Mouse (Mus musculus) heart, postnatal 4 days (tissue): ENCODE measurements around the gene Neurog2. TPM values are rescaled to one million over a fixed set of nuclear protein-coding genes. Genes with fewer than 3 reads are reported as not detected.

Experiments used
- DNase-seq: peaks from one replicate; pipeline ENCODE4 v3.0.0; 2021
- total RNA-seq, 2 experiments: library from RNA; stranded (reverse); gene quantifications; 2 replicates each; pipeline ENCODE4 v1.2.3; 2021

Neurog2 gene
- total RNA-seq, result not detected

DNA sequence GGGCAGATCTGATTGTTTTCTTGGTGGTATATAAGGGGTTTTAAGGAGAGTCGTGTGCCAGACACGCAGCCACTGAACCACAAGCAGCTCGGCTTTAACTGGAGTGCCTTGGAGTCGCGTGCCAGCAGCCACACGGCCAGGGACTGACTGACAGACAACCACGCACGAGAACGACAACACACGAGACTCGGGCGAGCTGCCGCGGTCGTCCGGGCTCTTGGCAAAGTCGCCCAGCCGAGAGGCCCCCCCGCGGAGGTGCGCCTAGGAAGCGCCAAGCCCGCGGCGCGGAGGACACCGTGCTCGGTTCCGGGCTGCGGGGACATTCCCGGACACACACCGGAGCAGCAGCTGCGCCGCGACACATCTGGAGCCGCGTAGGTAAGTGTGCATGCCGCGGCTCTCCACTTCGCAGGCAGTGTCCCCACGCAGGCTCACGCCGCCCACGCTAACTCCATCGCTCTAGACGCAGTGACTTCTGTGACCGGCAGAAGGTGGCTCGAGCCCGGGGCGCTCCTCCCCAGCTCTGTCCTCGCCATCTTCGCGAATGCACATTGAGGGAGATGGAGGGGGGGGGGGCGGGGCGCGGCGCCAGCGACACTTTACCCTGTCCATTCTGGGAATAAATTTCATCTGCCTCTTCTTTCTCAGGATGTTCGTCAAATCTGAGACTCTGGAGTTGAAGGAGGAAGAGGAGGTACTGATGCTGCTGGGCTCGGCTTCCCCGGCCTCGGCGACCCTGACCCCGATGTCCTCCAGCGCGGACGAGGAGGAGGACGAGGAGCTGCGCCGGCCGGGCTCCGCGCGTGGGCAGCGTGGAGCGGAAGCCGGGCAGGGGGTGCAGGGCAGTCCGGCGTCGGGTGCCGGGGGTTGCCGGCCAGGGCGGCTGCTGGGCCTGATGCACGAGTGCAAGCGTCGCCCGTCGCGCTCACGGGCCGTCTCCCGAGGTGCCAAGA is at the start of gene Neurog2:
Gene Neurog2 (plus strand): TSS at position 56 of the 953 bp plus-strand sequence.
- no peak for DNase-seq

DNA sequence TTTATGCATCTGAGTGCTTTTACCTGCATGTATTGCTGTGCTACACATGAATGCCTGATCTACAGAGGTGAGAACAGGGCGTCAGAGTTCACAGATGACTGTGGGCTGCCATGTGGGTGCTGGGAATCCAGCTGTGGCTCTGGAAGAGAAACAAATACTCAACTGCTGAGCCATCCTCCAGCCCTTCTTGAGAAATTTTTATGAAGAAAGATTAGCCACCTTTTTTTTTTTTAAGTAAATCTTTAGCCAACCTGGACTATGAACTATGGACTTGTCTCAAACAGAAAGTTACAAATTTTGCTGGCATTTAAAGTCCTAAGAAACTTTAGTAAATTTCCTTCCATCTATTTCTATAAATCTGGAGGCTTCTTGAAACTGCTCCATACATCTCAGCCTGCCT is 35.8 kb upstream of the Neurog2 start:
- DNase-seq, result no peak

DNA sequence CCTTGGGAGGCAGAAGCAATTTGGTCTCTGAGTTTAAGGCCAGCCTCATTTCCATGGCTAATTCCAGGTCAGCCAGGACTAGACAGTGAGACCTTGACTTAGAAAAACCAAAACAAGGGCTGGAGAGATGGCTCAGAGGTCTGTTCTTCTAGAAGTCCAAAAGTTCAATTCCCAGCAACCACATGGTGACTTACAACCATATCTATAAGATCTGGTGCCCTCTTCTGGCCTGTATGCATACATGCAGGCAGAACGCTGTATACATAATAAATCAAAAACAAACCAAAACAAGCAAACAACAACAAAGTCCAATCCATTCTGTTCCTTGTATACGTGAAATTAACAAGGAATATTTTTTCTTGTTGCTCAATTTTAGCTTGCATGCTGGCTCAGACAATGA is 24.8 kb upstream of the Neurog2 start:
- DNase-seq, result no peak

DNA sequence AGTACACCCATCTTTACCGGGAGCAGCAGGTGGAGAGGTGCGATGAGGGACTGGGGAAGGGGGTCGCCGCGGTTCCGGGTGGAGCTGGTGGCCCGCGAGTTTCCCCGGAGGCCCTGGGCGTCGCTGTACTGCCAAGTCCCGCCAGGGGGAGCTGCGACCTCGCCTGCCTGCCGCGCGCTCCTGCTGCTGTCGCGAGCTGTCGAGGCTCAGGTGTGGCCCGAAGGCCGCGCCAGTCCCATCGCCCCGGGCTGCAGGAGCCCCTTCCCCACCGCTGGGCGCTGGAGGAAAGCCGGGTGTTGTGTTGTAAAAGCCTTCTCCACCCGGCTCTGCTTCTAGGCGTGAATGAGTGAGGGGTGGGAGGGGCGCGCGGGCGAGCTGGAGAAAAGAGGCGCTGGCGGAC is 7.6 kb upstream of the Neurog2 start:
- DNase-seq, result peak; percentile 84

DNA sequence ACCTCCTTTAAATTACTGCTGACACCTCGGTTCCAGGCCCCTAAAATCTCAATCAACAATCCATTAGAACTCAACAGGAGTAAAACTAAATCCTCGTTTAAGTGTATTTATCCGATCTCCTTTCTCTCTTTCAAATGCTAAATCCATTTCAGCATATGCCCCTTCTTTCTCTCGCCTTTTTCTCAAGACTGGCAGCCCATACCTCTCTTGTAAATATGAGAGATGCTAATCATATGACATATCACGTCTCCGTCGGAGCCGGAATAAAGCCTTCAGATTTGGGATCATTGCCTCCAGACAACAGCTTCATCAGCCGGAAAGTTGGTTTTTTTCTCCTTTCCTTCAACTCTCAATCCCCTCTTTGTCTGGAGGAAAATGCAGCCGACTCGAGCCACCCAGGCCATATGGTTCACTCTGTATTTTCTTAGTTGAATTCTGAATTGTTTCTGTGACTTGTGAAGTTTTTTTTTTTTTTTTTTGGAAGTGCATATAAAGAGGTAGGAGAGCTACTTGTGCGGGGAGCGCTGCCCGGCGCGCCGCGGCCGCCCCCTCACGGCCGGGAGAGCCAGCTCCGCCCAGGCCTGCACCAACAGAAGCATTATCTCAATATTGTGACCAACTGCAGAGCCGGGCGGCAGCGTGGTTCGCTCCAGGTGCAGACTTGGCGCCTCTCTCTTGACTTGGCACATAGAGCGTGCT is 7.1 kb upstream of the Neurog2 start:
- no peak for DNase-seq

DNA sequence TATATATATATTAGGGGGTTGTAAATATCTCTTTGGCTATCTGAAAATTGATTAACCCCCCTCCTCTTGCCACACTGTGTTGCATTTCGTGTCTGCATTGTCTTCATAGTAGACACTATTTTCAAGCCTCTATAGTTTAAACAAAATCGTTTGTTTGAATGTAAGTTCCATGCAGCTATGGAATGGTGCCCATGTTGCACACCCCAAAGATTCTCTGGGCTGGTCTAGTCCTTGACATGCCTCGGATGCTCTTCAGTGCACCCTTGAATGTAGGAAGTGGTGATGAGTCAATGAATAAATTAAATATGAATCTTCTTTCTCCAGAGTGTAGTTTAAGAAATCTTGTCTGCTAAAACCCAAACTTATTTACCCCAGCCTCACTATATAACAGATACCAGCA is 6.4 kb upstream of the Neurog2 start:
- DNase-seq, result no peak

DNA sequence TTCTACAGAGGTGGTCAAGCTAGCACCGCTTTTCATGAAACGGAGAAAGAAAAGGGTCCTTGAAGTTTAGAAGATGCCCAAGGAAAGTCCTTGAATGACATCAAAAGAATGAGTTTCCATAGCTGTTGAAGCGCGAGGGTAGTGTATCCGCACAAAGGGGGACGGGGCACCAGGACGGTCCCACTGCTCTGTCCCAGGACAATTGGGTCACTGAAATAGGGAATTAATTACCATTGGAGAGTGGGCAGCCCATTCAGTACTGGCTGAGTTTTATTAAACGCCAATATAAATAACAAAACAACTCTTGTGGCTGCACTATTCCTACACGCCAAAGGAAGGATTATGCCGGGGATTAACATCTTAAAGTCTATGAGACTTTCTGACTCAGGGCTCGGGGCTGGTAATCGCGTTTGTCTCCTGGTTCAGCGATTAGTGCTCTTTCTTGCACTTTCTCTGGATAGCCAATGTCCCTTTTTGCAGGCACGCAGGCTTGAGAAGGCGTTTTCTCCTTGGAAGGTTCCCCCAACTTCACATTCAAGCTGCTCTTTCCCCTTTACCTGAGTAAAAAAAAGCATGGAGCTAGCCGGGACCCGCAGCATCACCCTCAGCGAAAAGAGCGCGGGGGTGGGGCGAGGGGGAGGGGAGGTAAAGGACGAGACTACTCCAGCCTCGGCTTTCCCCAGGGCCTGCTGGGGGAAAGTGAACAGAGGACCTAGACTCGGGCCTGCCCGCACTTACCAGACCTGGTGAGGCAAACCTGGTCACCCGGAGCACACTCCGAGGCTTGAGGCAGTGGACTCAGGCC is 5.6 kb upstream of the Neurog2 start:
- no peak for DNase-seq

DNA sequence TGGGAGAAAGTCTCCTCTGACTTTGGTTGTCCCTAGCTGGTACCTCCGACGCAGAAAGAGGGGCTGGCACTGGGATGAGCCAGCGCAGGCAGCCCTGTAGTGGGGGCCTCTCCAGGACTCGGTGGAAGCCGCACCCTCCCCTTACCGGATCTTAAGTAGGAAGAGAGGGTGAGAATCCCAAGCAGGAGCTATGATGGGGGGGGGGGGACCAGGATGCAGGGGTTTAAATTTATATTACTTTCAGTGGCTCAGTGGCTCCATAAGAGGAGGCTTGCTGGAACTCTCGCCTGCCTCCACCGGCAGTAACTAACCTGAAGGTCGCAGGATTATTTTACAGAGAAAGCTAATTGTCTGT is 5.0 kb upstream of the Neurog2 start:
- no peak for DNase-seq

DNA sequence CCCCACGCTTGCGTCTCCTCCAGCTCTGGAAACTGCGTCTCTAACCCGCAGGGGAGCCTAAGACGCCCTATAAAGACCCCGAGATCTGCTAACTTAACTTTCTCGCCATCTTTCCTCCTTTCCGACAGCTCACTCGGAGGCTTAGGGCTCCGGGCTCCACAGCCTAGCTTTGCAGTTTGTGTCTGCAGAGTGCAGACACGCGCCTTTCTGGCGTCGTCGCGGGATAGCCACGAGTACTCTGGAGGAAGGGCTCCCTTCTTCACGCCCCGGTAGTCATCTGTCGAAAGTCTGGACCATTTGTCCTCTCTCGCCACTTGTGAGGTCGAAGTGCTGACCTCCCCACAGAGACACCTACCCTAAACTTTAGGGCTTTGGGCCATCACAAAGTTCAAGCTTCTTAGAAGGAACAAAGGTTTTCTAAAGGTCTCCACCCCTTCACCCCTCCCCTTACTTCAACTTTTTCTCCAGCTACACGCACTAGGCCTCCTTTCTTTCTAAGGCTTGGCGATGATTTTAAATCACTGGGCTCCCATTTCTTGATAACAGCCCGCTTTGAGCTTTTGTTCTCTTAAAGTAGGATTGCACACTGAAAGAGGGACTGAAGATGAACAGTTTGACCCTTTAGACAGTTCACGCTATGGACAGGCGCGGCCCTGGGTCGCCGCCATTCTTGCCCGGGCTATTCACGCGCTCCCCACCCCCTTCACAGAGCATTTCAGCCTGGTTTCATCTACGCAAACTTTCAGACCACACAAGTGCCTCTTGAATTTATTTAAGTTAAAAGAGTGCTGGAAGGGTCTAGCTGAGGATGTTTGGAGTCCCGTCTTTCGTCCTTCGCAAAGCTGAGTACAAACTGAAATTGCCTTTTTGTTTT is 4.4 kb upstream of the Neurog2 start:
- DNase-seq, result no peak

DNA sequence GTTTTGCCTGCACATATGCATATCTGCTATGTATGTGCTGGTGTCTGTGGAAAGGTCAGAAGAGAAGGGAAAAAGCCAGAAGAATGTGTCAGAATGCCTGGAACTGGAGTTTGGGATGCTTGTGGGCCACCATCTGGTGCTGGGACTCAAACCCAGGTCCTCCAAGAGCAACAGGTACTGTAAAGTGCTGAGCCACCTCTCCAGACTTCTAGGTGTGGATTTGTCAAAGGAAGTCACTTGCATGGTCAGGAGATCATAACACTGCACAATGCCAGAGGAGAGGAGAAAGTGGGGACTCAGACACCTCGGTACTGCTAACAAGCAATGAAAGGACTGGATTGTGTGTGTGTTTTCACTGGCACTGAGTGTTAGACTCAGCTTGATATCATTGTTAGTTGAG is 2.7 kb upstream of the Neurog2 start:
- no peak for DNase-seq

DNA sequence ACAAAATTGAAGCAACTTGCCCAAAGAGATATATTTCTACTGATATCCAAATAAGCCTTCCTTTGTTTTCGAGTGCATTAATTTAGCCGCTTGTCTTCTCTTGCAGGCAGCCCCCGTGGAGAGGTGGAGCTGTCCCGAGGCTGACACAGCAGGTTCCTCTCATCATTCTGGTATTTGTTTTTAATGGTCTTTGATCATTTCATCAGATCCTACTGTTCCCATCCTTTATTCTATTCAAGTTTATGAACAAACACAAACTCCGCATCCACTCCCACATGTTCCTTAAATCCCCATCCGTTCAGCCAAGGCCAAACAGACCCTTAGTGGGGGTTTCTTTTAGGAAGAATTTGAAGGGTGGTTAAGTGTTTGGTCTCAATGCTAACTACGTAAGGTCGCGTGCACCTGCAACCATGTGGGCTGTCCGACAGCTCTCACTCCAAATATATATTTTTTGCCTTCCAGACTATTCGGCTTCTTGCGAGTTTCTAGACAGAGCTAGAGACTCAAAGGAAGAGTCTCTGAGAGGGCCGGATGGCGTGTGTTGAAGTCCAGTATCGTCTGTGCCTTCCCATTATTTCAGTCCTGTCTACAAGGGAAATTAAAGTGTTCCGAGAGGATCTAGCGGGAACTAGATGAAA is 2.1 kb upstream of the Neurog2 start:
- no peak for DNase-seq

DNA sequence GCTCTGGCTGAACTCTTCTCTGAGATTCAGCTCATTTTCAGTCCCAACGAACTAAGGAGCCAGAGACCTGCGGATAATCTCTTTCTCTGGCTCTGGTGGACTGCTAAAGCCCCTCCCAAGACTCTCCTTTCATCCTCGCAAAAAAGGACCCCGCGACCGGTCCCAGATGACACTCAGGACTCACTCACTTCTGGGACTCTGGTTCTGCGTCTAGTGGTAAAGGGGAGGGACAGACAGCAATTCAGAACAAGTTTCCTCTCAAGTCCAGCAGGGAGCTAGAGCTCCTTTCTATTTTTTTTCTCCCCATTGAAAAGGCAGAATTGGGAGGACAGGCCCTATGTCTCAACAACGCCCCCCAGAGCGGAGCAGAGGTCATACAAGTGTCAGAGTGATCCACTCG is 1.4 kb upstream of the Neurog2 start:
- no peak for DNase-seq

DNA sequence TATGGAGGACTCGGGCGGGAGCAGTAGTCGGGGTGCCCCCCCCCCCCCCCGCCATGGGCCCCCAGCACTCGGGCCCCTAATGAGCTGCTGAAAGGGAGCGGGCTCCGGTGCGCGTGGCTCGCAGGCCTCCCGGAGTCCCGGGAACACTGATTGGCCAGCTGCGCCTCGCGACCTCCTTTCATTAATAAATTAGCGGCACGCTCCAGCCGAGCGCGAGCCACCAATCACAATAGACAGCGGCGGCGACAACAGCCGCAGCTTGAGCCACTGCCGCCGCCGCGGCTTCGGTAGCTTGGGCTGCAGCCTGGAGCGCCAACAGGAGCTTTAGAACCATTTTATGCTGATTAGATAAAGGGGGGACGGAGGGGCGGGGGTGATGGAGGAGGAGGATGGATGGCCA is 404 bp upstream of the Neurog2 start:
- DNase-seq, result peak; percentile 44

DNA sequence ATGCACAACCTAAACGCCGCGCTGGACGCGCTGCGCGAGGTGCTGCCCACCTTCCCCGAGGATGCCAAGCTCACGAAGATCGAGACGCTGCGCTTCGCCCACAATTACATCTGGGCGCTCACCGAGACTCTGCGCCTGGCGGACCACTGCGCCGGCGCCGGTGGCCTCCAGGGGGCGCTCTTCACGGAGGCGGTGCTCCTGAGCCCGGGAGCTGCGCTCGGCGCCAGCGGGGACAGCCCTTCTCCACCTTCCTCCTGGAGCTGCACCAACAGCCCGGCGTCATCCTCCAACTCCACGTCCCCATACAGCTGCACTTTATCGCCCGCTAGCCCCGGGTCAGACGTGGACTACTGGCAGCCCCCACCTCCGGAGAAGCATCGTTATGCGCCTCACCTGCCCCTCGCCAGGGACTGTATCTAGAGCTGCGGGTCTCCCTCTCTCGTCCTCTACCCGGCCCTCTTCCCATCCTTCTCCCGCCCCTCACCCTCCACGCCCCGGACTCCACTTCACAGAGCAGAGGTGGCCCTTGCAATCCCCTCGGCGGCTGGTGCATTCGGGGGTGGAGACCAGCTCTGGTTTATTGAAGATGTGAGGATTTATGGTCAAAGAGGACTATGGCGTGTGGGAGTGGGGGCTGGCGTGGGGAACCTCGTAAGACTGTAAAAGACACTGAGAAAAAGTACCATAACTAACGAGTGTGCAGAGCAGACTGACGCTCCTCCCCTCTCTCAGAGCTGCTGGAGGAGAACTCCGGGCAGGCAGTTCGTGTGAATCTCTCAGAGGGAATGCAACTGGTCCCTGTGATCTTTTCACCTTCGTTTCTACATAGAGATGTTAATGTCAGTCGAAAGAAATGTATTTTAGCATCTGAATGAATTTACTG is 1.4 kb downstream of the Neurog2 start:
- DNase-seq, result peak; percentile 83

DNA sequence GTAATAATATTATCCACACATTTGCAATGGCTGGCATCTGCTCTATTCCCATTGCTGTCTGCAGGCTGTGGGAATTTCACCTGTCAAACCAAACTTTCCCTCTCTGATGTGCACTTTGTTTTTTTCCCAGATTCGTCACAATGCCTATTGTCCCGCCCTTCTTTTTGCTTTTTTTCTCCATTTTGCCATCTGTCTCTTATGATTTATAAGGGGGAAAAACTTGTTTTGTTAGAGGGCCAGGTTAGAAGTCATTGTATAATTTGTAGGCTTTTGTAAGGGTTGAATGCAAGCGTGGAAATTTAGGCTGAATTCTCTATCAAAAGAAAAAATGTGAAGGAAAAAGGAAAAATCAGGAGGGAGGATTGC is 2.0 kb downstream of the Neurog2 start:
- no peak for DNase-seq

DNA sequence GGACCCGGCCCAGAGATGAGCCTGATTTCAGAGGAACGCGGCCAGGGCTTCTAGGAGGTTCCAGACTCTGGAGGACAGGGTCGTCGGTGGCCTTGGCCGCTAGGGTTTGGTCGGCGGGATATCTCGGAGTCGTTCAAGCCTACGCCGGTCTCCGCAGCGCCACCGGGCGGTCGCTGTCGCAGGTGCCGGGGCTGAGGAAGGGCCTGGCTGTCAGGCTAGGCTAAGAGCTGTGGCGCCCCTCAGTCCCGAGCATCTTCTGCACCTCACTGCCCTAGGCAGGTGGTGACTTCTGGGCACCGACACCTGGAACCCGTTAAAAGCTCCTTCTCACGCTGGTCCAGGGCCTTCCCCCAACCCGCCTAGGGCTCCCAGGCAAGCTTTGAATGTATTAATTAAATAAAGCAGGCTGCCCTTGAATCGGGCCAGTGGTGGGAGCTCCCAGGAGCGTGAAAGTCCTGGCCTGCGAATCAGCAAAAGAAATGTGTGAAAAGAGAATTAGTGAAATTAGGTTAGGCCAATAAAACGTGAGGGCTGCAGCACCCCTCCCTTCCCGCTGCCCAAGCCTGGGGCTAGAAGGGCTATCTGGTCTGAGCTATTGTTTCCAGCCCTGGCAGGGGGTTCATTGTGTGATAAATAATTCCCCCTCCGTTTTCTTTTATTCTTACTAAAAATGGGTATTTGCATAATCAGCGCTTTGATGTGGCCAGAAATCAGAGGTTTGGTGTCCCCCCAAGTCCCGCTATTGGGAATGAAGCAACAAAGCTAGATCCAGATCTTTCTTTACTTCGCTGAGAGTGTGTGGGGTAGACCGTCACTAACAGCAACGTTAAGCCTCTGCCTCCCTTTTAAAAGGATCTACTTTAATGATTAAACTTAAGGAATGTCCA is 7.2 kb downstream of the Neurog2 start:
- peak; percentile 69 for DNase-seq

DNA sequence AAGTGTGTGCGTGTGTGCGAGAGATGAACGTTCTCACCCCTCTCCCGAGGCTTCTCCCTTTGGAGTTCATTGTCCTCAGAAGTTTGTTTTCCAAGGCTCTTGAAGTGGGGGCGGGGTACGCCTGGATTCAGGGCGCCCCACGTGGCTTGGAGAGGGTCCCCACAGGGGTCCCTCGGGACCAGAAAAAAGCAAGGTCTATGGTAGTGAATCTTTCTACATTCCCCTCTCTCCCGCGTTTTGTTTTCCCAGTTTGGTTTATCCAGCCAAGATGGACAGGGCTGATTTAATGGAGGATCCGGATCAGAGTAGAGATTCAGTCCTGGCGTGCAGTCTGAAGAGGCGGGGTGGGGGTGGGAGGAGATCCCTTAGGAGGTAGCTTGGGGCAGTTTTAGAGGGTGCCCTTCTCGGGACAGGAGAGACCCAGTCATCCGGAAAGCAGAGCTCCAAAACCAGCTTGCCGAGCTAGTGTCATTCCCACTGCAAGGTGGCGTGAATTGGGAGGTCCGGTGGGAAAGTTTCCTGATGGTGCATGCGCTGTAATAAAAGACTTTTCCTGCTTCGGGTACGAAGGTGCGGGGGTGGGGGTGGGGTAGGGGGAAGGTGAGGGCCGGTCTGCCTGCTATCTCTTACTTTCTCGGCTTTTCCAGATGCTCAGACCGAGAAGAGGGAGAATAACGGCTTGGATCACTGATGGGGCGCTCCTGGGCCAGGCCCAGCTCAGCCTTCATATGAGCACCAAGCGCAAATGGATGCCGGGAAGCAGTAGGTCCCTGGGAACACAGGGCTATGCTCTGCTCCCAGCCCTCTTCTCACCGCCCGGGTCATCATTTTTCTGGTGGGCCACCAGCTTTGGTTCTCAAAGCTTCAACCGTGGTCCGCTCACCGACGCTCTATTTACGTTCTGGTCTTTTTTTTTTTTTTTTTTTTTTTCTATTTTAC is 8.1 kb downstream of the Neurog2 start:
- DNase-seq, result no peak

DNA sequence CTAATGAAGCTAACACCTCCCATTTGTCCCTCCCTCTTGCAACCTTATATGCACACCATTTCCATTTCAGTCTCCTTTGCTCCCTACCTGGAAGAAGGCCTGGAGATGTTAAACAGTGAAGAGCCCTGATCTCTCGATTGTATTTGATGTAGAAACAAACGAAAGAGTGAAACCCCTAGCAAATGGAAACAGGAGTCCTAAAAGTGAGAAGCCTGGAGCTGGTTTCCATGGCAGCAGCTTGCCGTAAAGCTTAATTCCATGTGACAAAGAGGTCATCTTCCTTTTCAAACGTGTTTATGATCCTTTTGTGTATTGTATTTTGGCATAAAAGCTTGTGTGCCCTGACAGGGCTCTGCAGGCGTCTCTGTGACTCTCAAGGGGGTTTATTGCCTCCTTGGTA is 9.3 kb downstream of the Neurog2 start:
- DNase-seq, result no peak
